Mouse (Mus musculus): Measurements from ENCODE around the gene Hgd.

The Hgd gene

DNA sequence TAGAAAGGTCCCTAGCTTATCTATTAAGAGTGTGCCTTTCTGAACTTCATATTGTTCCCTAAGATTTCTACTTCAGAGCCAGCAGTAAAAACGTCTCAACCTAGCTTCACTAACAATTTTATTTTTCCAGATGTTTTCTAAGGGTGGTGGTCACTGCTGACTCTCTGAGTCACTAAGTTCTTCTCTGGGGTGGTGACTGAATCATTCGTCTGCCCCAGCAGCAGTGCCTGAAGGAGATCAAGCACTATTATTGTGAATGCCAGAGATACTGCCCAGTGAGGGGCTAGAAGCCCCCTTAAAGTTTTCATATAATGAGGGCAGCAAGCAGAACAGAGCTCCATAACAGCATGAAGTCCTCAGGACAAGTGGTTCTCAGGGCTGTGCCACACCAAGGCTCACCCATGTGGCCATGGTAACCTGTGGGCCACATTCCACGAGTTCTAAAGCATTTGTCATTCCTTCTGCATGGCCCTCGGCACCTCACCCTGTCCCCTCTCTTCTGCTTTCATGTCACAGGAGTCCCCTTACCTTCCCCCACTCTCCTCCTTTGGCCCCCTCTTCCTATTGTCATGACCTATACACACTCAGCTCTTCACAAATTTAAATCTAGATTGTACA is 90.8 kb downstream of the Hgd start:
- DNase-seq (ENCODE audit: low spot score) = no peak

DNA sequence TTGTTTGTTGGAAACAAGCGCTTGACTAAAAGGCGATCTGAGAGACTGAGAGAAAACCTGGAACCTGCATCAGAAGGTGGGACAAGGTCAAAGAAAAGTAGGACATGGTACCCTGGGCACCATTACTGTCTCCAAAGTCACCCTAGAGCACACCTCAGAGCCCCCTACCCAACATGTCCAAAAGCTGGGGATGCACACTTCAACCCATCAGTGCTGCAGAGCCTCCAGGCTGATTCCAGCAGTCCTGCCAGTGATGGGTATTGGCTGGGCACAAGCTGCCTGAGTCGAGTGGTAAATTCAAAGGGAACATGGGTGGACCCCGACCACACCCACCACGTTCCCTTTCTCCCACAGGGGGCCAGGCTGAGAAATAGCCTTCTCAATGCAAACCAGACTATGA is 95.4 kb downstream of the Hgd start:
- no peak for DNase-seq (ENCODE audit: low spot score)

GRCm38 (mm10) chr16:37676024-37676676 is 96.2 kb downstream of the Hgd start:
- no peak for DNase-seq (ENCODE audit: low spot score)

- DNase-seq (ENCODE audit: low spot score) = no peak
Observed at GRCm38 (mm10) chr16:37676677-37677072, 96.7 kb downstream of the Hgd start.

- no peak for DNase-seq (ENCODE audit: low spot score)
Observed at GRCm38 (mm10) chr16:37677586-37677985, 97.6 kb downstream of the Hgd start.

DNA sequence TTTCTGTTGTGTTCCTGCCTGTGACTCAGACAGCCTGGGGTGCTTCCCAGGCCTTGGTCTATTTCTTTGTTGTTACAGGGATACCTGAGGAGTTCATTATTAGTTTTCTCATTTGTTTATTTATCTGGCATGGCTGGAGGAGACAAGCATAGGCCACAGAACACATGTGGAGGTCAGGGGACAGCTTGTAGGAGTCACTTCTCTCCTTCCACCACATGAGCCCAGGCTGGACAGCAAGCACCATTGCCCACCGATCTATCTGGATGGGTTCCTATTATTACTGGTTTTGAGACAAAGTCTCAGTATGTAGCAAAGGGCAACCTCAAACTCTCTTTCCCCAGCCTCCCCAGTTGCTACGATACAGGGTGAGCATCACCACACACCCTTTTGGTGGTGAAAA is 100.3 kb downstream of the Hgd start:
- DNase-seq (ENCODE audit: low spot score) = no peak

- DNase-seq (ENCODE audit: low spot score) = no peak
Observed at GRCm38 (mm10) chr16:37680831-37681230, 100.9 kb downstream of the Hgd start.
